Mouse (Mus musculus) left cerebral cortex, postnatal 14 days (tissue): Measurements from ENCODE around the gene Spaca7. TPM values are rescaled to one million over a fixed set of nuclear protein-coding genes. Genes with fewer than 3 reads are reported as not detected.
"Not testable (repeated sequence)": the region's sequence is repeated elsewhere in the genome, so short reads cannot be mapped to it uniquely, and the experiment has no call there.

Source experiments
- DNase-seq, 2 experiments: peaks; one replicate each; pipeline ENCODE4 v3.0.0; 2021 to 2022; ENCODE audit warnings: low spot score in 2 of 2, mixed read lengths in 1 of 2
- intact Hi-C: fragments of 180-260 bp; cut with DNase I; formaldehyde crosslinking; loops from one replicate; pipeline ENCODE4 v1.15.1; 2025
- long read RNA-seq, 2 experiments: library from polyadenylated mRNA; stranded (forward); transcript quantifications; one replicate each; pipeline ENCODE4 v2.0.0; 2021
- total RNA-seq, 2 experiments: library from RNA; stranded (reverse); gene quantifications; 2 replicates each; pipeline ENCODE4 v1.2.3; 2021

Spaca7 gene
- total RNA-seq: not detected
- long read RNA-seq, experiment 1: 0 reads
- long read RNA-seq, experiment 2: 0 reads

GRCm38 (mm10) chr8:12572814-12573534, at the start of gene Spaca7:
TSS of gene Spaca7 (plus strand) at chr8:12573029.
- intact Hi-C loops: loop anchor here (10.0 kb wide), 1 partner anchor 908 kb away; no protein-coding TSS in a partner anchor
- no peak for DNase-seq

- no peak for DNase-seq
- intact Hi-C loops: no loop called here
Observed at GRCm38 (mm10) chr8:12524279-12524678, 48.5 kb upstream of the Spaca7 start.

GRCm38 (mm10) chr8:12528659-12529058, 44.2 kb upstream of the Spaca7 start:
- intact Hi-C loops: no loop called here

GRCm38 (mm10) chr8:12535617-12536016, 37.2 kb upstream of the Spaca7 start:
- DNase-seq: peak; percentile 30 to 34
- intact Hi-C loops: no loop called here

More at GRCm38 (mm10) chr8:12528659-12529058, 44.2 kb upstream of the Spaca7 start:
- no peak for DNase-seq

GRCm38 (mm10) chr8:12536306-12536705, 36.5 kb upstream of the Spaca7 start:
- DNase-seq: no peak
- intact Hi-C loops: no loop called here

- intact Hi-C loops: no loop called here
- DNase-seq: no peak
Observed at GRCm38 (mm10) chr8:12545236-12545635, 27.6 kb upstream of the Spaca7 start.

GRCm38 (mm10) chr8:12545671-12546070, 27.2 kb upstream of the Spaca7 start:
- no peak for DNase-seq
- intact Hi-C loops: no loop called here

GRCm38 (mm10) chr8:12547466-12548220, 25.2 kb upstream of the Spaca7 start:
- intact Hi-C loops: no loop called here
- no peak for DNase-seq

GRCm38 (mm10) chr8:12548255-12548654, 24.6 kb upstream of the Spaca7 start:
- no peak for DNase-seq
- intact Hi-C loops: no loop called here

GRCm38 (mm10) chr8:12548680-12549079, 24.1 kb upstream of the Spaca7 start:
- intact Hi-C loops: no loop called here
- DNase-seq: no peak

GRCm38 (mm10) chr8:12555515-12556145, 17.2 kb upstream of the Spaca7 start:
- no peak for DNase-seq
- intact Hi-C loops: no loop called here

- intact Hi-C loops: no loop called here
- DNase-seq: no peak
Observed at GRCm38 (mm10) chr8:12558786-12559185, 14.0 kb upstream of the Spaca7 start.

- intact Hi-C loops: loop anchor here (5.0 kb wide), 2 partner anchors 134 to 169 kb away; no protein-coding TSS in a partner anchor
- peak; percentile 66 to 82 for DNase-seq
Observed at GRCm38 (mm10) chr8:12561403-12561960, 11.3 kb upstream of the Spaca7 start.

GRCm38 (mm10) chr8:12564307-12564706, 8.5 kb upstream of the Spaca7 start:
- intact Hi-C loops: loop anchor here (1.0 to 5.0 kb wide), 4 partner anchors 137 to 608 kb away; no protein-coding TSS in a partner anchor
- peak; percentile 46 to 67 for DNase-seq

- intact Hi-C loops: loop anchor here (2.0 kb wide), 1 partner anchor 609 kb away; no protein-coding TSS in a partner anchor
Observed at GRCm38 (mm10) chr8:12565488-12565887, 7.3 kb upstream of the Spaca7 start.

GRCm38 (mm10) chr8:12566509-12566908, 6.3 kb upstream of the Spaca7 start:
- intact Hi-C loops: no loop called here
- DNase-seq: no peak

More at GRCm38 (mm10) chr8:12565488-12565887, 7.3 kb upstream of the Spaca7 start:
- DNase-seq: no peak

- DNase-seq: no peak
- intact Hi-C loops: loop anchor here (10.0 kb wide), 1 partner anchor 911 kb away; no protein-coding TSS in a partner anchor
Observed at GRCm38 (mm10) chr8:12576003-12576402, 3.2 kb downstream of the Spaca7 start.

- no peak for DNase-seq
- intact Hi-C loops: loop anchor here (10.0 kb wide), 1 partner anchor 912 kb away; no protein-coding TSS in a partner anchor
Observed at GRCm38 (mm10) chr8:12576739-12577138, 3.9 kb downstream of the Spaca7 start.

GRCm38 (mm10) chr8:12579339-12579999, 6.6 kb downstream of the Spaca7 start:
- not testable (repeated sequence) for DNase-seq
- intact Hi-C loops: loop anchor here (10.0 kb wide), 1 partner anchor 915 kb away; no protein-coding TSS in a partner anchor
